Mouse (Mus musculus) testis, postnatal 10 days (tissue): ENCODE data around the gene Insl5.

Experiments used
- DNase-seq: peaks from one replicate; pipeline ENCODE4 v3.0.0; 2021; ENCODE audit warnings: low spot score

Gene Insl5

DNA sequence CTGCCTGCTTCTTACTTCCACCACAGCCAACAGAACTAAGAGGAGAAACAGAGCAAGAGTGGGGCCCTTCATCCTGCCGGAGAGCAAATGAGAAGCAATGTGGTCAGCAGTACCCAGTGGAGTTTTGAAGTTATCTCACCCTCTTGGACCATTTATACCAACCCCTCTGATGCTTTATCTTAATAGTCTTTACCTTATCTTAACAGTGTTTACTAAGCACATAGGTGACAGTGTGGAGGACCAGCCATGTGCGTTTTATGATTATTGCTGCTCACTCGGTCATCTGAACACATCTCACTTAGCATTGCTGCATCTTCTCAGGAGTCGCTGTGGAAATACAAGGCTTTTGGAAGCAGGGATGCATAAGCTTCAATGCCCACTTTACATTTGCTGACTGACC lies at the start of gene Insl5:
TSS of gene Insl5 (minus strand) at position 222 of the 400 bp plus-strand sequence.
- no peak for DNase-seq

DNA sequence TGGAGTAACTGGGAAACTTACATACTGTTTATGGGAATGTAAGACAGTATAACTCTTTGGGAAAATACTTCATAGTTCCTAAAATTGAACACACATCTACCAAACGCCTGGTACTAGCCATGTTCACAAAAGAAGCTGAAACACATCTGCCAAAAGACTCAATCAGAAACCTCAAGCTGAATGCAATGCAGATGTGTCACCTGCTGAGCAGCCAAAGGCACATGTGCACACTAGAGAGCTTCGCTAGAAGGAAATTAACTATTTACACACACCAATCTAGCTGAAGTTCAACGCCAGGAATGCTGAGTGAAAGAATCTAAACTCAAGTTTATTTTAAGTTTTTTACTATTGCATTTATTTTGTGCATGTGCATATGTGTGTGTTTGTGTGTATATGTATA lies 44.0 kb upstream of the Insl5 start:
- DNase-seq = no peak

DNA sequence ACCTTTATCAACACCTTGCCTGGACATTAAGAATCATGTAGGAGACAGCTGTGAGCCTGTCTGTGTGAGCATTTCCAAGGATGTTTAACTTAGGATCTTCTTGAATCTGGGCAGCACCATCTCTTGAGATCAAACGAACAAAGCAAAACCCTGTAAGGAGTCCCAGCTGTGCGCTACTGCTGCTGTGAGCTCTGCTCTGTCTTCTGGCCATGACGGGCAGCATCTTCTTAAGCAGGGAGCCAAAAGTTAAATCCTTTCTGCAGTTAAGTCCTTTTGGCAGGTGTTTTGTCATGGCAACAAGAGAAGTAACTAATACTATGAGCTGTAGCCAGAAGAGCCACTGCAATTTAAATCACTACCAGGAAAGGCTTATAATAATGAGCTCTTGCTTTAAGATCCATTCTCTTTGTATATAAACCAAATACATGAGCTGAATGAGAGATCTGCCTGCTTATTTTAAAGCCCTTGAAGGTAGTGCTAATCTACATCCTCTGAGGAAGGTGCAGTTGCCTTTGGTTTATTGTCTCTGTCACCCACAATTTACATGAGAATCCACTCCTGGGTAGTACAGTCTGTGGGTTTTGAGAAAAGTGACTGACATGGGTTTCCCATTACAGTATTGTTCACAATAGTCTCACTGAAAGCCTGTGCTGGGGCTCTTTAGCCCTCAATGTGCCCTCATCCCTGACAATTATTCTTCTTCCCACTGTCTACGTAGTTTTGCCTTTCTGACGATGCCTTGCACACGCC lies 41.4 kb upstream of the Insl5 start:
- no peak for DNase-seq

DNA sequence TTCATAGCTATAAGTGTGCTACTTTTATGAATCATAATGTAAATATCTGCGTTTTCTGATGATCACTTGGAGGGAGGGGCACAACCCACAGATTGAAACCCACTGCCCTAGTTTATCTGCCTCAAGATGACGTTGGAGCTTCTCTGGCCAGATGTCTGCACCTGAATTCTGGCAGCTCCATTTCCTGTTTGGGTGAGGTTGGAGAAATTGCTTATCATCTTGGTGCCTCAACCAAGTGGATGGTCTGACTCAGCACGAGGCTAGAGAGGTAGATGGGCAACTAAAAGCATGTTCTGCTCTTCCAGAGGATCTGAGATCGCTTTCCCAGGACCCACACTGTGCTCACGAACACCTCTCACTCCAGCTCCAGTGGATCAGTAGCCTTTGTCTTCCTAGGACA lies 38.3 kb upstream of the Insl5 start:
- no peak for DNase-seq

DNA sequence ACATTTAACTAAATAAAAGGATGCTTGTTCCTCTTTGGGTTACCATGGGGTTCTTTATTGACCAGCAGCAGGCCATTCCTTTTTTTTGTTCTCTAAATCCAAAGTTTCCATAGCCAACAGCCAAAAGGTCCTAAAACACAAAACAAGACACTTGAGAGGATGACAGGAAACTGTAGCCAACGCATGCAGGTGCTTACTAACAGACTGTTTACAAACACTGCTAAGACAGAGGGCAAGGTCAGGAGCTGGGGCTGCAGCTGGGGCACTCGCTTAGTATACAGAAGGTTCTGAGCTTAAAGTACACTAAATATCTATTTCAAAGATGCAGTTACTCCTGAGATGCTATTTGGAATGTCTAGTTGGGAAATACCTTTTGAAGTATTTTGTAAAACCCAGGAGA lies 37.8 kb upstream of the Insl5 start:
- DNase-seq = no peak

DNA sequence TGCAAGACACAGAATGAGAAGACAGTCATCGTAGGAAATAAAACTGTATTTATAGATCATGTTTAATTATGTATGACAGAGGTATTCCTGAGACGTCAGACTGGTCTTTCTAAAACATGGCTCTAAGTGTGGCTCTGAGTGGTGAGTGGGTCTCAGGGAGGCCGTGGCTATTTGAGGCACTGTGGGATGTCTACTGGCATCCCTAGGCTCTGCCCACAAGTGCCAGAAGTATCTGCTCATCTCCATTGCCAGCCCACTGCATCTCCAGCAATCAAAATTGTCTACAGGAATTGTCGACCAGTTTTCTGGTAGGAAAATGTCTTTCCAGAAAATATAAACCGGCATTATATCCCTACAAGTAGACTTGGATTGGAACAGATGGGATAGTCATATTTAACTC lies 30.3 kb upstream of the Insl5 start:
- no peak for DNase-seq

DNA sequence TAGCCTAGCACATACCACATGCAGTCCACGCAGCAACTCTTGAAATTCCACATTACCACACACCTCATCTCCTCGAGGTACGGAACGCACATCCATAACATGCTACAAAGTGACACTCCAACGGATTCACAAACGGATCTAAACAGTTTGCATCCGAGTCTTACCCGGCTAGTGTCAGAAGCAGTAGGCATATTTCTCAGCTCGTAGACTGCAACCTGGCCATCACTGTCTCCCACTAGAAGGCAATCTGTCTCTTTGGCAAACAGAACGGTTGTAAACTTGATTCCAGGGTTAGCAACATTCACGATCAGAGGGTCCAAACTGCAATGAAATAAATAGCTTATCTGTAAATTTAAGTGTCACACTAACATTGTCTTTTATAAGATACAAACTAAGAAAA lies 21.4 kb upstream of the Insl5 start:
- no peak for DNase-seq

DNA sequence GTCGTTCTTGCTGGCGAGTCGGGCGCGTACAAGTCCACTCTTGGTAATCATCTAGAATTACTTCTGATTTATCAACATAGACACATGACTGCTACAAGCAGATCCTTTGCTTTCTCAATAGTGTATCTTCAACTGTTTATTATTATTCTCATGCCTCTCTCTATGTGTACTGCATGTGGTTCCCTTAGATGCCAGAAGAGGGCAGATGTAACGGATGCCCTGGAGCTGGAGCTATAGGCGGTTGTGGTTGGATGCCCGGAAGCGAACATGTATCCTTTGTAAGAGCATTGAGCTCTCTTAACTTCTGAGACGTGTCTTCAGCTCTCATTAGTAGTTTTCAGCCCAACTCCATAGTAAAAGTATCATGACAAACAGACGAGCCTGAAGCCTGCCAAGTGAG lies 16.4 kb upstream of the Insl5 start:
- no peak for DNase-seq

DNA sequence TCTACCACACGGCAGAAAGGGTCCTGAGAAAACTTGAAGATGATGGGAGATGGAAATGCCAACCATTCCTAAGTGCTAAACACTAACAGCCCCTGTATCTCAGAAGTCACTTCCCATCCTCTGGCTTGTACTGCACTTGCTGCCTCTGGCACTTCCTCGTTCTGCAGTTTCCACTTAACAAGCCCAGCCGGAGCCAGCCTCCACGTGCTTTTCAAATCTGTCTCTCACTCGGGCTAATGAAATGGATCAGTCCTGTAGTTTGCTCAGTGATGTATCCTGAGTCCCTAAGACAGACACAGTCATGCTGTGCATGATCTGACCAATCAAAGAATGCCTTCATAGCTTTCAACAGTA lies 13.2 kb upstream of the Insl5 start:
- DNase-seq = no peak

DNA sequence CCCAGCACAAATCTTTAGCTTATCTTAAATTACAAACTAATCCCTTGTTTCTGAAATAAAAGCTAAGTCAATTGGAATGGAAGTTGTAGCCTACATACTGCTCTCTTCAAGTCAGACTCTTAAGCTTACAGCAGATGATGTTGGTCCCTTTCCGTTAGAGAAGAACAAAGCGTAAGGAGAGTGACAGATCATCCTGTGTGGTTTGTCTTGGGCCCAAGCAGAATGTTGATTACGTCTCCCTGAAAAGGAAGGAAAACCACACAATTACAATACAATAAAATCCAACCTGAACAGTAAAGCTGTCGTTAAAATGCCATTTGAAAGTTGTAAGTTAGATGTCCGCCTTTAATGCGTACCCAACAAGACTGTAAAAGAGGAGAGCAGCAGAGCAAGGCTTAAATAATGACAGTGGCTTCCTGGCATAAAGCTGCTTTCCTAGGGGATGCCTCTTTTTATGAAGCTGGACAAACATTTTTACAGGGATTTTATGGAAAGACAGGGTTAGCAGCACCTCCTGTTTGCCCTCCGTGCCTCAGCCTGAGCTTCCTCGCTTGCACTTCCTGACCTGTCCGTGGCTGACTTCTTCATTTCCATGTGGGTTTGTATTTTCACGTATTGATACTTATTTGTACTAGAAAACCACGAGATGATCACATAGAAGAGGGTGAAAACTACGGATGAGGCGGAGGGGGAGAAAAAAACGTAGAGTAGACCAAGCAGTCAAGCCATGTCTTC lies 12.6 kb upstream of the Insl5 start:
- no peak for DNase-seq

DNA sequence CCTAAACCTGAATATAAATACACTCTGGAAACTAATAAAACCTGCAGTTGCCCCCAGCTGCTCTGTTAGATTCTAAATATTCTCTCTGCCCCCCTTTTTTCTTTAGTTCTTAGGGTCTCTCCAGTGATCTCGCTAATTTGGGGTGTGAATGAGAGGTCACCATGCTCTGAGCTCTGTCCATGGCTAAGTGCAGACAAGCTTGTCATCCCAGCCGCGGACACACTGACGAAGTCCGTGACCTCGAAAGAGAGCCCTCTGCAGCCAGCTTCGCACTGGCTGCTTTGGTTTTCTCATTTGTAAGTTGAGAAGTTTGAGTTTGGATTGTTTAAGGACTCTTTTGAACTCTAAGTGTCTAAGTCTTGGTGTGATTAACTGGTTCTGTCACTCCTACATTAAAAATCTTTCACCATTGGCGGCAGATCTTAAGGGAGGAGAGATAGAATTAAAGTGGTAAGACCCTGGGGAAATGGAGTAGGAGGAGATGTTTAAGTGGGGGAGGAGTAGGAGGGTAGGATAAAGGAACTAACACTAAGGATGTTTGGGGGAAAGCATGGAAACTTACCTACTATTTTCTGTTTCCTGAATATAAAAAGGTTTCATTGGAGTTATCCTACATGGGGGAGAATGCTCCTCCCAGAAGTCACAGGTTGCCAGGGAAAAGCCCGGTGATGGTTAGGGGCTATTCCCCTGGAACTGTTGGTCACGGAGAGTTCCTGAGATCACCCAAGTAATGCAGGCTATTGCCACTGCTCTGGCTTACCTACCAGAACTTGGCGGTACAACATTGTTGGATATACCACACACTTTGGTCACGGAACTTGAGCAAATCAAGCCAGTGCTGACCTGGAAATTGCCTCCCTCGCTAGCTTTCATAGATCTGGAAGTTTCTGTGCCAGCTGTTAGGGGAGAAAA lies 1.8 kb upstream of the Insl5 start:
- no peak for DNase-seq

DNA sequence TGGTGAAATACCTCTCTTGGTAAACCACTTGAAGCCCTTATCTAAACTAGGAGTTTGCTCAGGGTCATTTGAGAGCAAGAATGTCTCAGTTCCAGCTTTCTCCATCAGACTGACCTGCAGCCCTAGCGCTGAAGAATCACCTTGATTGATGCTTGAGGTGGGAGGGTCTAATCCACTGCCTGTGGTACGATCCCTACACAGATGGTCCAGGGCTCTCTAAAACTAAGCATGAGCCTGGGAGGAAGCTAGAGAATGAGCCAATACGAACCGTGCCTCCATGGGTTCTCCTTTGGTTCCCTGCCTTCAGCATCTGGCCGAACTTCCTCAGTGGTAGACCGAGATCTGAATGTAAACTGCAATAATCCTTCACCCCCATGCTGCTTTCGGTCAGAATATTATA lies 1.1 kb upstream of the Insl5 start:
- DNase-seq = no peak

DNA sequence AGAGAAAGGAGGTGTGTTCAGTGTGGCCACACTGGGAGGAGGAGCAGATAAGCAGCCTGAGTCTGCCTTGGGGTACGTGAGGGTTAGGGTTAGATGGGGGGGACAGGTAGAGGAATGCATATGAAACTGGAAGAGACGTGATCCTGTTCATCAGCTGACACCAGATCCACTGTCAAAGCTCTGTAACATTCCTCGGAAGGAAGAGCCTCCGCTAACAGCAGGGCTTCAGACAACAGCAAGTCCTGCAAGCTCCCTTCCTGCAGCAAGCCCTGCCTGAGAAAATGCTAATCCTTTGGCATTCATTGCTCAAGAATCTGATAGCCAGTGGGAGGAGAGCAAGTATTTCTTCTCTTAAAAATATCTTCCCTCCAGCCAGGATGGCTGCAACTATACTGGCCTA lies 13.2 kb downstream of the Insl5 start:
- no peak for DNase-seq

DNA sequence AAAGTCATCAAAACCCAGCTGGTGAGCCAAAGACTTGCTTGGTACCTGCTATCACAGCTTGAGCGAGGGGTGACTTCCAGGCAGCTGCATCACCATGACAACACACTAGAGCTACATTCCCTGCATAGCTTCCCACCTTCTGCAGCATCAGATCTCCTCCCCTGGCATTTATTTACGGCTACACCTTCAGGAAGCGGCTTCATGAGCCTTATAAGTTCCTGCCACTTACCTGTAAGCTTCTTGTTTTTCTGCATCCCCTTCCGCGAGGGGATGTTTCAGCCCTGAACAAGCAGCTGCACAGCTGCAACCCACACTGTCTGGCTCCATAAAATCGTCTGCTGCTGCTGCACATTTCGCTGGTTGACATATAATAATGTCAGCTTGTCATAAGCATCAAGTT lies 14.8 kb downstream of the Insl5 start:
- DNase-seq = no peak

DNA sequence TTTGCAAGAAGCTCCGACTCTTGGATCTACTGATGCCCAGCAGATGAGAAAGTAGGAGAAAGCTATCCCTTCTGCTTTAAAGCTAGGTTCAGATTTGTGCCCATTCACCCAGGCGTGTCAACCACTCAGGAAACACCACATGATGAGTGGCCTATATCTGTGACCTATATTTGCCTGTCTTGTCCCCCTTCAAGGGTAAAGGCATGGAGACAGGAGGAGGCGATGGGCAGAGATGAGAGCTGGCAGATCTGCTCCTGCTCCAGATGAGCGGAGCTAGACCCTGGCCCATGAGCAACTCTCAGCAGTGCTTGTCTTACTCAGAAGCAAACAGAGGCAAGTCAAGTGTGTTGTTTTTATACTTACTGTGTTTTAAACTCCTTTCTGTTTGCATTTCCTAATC lies 15.9 kb downstream of the Insl5 start:
- DNase-seq = no peak

DNA sequence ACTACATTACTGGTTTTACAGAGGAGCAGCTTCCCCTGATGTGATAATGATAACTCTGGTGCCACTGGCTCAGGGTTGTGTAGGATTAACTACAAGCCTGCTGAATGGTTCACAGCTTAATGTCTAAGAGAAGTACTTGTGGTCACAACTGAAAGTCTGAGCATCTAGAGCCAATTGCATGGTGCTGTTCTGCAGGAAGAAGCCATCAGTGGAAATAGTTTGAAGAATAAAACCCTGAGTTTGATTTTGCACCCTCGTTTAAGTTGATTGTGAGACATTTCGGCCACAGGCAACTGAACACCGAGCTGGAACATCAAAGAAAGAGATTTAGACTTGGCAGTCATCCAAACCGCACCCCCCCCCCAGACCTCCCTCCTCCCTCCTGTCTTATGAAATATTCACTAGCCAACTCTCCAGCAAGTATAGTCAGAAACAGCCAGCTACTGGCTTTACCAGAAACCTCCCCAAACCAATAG lies 19.7 kb downstream of the Insl5 start:
- DNase-seq = no peak

DNA sequence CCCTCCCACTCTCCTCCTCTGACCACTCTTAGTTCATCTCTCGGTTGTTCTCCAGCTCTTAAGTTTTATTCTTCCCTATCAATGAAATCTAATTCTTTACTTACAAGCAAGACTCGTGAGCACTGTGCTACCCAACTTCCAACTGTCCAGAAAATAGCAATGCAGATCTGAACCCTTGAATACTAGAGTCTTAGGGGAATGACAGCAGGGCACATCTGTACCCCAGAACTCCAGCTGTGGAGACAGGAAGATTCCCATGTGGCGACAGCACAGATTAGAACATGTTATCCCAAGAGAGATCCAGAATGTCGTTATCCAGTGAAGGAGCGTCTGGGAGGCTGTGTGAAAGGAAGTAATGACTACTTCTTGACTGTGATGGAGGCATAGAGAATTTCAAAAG lies 20.4 kb downstream of the Insl5 start:
- no peak for DNase-seq

DNA sequence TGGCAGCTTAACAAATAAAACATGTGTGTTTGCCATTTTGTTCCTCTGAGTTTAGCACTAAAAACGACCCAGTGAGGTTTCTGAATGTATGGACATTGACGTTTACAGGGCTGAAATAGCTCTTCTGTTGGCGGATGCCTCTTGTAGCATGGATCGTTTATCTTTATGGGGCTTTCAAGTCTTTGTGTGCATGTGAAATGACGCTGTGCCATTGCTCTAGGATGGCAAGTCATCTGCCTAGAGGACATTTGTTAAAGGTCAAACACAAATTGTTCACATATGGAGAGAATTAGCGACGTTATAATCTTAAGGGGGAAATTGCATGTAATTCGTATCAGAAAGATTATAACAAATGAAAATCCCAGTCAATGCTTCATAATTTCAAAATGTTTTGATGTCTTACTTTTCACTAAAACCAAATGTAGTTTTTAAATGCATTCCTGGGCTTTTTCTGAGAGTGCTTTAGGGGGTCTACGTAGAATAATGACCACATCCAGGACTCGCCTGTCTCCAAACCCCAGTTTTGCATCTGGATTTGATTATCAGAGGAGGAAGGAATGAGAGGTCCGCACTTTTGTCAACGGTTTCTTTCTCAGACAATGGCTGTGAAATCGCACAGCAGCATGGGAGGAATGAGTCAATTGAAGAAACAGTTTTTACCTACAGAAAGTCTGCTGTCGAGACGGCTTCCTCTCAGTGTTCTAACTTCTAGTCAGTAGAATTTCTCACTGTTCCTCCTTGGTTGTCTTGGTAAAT lies 21.3 kb downstream of the Insl5 start:
- DNase-seq = no peak

DNA sequence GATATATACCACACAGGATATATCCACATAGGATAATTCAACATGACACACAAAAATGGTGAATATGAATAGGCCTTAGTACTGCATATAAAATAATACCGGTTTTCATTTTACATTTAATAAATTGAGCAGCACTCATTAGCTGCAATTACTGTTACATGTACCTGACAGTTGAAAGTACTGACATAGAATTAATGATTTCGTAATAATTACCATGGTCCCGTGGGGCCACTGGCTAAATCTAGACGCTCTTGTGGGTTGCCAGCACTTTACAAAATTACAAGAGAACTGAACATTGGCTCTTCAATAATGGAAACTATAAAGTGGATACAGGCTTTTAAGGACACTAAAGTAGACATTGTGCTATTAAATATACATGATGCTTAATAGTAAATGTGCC lies 22.0 kb downstream of the Insl5 start:
- no peak for DNase-seq

DNA sequence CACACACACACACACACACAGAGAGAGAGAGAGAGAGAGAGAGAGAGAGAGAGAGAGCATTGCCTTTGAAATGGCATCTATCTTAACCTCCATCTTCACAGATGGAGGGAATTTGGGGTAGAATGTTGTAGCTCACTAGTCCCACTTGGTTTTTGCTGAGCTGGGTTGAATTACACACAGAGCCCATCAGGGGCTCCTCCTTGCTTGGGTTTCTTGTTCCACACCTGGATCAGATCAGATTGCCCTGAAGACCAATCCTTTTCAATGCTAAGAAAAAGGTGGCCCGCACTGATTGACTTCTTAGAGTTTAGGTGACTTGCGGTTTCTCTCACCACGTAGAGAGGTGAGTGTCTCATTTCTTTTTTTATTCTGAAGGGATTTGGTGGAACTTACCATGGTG lies 35.0 kb downstream of the Insl5 start:
- no peak for DNase-seq

DNA sequence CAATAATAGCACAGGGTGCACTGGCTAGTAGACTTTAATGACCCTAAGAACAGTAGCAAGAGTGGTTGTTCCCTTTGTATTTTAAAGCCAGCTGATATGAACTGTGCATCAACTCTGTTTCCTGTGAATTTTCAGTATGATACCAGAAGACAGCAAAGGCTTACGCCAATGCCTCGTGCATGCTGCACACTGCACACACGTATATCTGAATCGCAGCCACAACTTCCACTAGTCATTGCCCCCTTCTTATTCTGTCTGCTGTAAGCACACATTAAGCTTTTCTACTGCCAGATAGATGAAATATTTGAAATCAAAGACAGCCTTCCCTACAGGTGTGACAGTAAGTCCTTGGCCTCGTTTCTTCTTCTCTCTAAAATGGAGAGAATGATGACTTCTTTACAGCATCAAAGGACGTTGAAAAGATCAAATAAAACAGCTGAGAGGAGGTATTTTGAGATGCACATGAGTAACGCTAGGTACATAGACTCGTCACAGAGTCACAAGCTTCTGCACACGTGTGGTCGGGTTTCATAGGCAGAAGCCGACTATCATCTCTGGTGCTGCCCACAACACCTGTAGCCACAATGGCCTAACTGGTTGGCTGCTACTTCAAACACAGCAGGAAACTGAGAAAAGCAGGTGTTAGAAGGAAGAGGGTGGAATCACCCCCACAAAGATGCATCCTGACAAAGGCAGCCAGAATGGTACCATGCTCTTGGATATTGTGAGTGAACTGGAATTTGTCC lies 35.9 kb downstream of the Insl5 start:
- DNase-seq = no peak
